Mouse (Mus musculus): Measurements from ENCODE around the gene Crp.
A peak's percentile ranks its signal among the peaks of the same experiment; 100 is the strongest.

Gene Crp

DNA sequence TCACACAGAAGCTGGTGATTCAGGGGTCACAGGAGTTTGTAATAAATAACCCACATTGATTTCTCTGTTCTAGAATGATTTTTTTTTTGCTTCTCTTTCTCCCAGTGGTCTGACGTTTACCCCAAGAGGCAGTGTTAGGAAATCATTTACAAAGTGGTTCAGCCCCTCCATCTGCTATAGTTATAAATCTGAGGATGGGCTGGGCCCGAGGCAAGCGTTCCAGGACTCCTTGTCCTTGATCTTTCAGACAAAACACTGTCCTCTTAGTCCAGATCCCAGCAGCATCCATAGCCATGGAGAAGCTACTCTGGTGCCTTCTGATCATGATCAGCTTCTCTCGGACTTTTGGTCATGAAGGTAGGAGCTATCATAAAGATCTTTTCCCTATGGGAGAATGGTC lies at the start of gene Crp:
Gene Crp (plus strand): TSS at position 212 of the 400 bp plus-strand sequence.
- no peak for DNase-seq (ENCODE audit: low read depth, low spot score)

DNA sequence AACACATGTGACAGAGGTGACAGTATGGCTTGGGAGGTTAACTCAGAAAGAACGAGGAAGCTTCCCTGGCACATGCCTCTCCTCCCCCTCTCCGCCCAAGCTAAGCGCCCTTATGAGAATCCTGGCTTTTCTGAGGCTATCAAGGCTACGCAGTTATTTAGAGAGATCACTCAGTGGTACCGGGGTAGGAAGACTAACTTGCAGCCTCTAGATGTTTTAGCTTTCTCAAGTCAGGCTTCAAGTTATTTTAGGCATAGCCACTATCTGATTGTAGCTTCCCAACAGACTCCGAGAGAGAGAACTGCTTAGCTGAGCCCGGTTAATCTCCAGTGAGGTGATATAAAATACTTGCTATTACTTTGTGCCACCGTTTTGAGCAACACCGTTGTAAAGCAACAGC lies 48.5 kb upstream of the Crp start:
- no peak for DNase-seq (ENCODE audit: low read depth, low spot score)

DNA sequence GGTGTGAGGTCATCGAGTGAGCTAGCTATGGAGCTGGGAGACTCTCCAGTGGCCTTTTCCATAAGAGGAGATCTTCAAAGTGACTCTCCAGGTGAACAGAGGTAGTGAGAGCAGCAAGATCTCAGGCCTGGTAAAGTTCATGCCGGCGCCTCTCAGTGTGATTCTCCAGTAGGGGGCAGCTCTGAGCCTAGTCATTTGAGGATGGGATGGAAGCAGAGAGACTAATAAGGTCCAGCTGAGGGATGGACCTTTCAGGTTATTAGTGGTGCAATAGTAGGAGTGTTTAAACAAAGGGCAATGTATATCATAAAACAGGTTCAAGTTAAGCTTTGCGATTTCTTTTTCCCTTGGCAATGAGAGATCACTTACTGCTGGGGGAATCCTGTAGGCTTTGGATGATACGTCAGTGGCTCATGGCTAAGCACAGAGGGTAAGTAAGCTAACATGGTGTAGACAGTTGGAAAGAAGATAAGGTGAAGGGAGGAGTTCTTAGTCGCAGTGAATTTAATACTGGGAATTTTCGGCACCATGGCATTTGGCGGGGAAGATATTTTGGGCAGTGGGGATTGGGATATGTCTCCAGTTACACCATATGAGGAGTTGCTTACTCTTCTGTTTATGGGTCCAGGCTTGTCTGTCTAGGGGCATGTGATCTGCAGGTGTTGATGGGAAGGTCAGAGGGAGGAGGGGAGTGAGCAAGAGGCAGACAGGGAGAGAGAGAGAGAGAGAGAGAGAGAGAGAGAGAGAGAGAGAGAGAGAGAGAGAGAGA lies 47.2 kb upstream of the Crp start:
- peak; percentile 67 for DNase-seq (ENCODE audit: low read depth, low spot score)

DNA sequence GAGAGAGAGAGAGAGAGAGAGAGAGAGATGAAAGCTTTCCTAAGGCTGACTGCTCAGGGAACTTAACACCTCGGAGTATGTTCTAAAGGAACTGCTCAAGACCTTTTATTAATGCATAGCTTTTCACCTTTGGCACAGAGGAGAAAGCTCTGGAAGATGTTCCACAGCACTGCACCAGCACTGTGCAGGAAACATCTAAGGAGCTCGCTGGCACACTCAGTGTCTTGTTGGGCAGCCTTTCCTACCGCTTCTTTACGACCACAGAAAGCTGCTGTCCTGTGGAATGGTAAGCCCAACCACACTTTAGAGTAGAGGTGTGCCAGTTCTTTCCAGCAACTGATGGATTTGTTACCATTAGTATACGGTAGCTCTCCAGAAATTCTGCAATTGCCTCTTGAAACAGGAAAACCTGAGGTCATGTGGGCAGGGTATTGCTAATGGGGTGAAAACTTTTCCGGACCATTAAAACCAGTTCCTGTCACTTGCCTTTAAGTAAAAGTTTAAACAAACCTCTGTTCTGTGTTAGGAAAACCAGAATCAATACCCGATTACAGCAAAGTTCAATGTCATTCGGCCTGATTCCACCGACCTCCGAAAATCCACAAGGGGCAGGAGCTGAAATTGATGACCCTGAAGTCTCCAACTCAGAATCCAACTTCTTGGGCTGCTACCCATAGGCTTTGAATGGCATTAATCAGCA lies 46.4 kb upstream of the Crp start:
- DNase-seq (ENCODE audit: low read depth, low spot score): no peak

DNA sequence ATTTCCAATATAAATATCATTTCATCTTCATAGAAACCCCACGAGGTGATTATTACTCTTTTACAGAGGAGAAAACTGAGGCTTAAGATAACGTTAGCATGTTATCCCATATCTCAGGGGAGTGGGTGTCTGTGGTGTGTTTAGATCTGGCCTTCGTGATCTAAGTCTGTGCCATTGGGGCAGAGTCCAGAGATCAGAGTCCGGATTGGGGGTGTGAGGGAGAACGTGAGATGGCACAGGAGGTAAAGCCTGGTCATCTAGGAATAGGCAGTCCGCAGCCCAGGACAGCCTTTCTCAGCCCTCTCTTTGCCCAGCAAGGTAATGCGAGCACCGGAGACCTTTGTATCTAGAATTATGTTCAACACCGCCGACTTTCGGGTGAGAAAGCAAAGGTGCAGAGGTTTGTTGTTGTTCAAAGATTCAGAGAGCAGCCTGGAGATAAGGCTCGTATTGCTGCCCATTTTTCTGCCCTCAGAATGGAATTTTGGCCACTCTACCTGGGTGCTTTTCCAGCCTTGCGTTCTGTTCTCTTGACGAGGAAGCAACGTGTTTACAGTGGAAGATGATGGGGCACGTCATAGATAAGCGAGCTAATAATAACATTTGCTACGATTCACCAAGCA lies 45.7 kb upstream of the Crp start:
- no peak for DNase-seq (ENCODE audit: low read depth, low spot score)

DNA sequence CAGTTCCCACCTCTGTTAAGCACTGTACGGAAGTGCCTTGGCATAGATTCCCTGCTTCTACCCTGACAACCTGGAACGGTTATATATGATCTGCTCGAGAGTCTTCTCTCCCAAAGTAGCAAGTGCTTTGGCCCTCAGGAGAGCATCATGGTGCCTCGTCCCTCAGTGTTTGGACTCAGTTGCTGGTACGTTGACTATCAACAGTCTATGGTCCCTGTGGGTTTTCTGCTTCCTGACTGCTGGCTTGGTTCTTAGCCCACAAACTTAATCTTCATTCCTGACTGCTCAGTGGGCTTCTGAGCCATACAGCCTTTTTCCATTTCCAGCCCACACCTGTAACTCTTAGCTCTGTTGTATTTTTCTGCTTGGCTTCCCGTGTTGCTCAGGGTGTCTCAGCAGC lies 44.0 kb upstream of the Crp start:
- no peak for DNase-seq (ENCODE audit: low read depth, low spot score)

DNA sequence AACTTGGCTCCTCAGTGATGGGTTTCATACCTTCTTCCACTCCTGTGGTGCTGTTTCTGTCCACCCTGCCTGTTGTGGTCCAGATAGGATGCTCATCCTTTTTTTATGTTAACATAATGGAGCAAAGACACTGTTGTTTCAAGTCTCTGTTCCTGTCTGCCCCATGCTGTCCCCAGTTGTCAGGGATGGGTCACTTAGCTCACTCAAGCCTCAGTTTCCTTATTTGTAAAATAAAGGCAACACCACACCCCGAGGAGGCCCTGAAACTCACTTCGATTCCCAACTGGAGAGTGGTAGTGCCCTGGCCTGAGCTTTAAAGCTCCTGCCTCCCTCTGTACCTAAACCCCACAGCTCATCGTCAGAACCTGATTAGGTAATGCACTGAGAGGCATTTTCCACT lies 40.6 kb upstream of the Crp start:
- DNase-seq (ENCODE audit: low read depth, low spot score): no peak

DNA sequence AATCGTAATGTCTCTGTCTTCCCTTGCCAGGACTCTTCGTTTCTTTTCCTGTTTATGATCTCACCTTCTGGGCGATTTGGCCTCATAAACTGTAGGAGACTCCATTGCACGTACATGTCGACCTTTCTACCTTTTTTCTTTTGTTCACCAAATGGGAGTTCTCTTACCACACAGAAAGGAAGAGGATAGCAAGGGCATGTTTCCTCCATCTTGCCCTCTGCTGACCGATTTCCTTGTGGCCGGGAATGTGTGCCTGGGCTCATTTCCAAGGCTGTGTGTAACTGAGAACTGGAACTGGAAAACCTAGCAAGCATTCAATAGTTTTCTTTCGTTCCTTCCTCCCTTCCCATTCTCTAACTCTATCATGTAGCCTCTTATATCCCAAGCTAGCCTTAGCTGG lies 38.2 kb upstream of the Crp start:
- no peak for DNase-seq (ENCODE audit: low read depth, low spot score)

DNA sequence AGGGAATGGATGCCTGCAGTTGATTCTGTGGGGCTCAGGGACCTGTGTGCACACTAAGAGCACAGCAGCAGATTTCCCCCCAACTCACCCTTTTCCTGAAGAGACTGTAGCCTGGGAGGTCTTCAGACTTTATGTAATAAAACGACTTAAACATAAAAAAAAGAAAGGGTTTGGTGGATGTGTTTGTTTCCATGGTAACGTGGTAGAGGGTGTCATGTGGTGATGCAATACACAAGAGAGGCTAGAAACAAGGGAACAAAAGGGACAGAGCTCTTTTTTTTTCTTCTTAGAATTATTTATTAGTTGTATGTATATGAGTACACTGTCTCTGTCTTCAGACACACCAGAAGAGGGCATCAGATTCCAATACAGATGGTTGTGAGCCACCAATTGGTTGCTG lies 32.4 kb upstream of the Crp start:
- no peak for DNase-seq (ENCODE audit: low read depth, low spot score)

DNA sequence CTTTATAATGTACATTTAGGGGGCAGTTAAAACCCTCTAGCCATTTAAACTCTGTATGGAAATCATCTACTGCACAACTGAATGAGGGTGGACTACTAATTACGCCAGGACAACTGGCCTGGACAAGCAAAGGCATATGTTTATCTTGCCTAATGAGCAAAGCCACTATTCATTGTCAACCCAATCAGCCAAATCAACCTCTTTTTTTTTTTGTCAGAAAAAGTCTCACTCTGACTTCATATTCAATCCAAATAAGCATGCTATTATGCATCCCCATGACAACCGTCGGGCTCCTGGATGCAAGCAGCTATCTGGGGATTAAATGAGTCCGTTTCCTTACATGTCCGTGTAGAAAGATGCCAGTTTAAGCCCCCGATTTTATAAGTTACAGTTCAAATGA lies 30.3 kb upstream of the Crp start:
- DNase-seq (ENCODE audit: low read depth, low spot score): no peak

DNA sequence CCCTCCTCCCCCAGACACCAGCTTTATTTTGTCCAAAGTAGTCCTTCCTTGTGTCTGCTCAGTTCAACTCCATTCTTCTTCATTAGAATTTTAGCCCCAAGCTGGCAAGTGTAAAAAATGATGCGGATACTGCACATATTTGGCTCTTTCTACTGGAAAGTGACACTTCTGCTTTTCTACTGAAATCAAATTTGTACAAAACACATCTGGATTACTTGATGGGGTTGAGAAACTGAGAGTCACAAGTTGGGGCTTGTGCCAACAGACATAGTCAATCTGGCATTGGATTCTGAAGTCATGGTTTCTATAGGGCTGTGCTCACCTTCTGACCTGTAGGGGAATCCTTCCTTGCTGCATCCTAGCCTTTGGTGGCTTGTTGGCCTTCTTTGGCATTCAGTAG lies 27.1 kb upstream of the Crp start:
- no peak for DNase-seq (ENCODE audit: low read depth, low spot score)

DNA sequence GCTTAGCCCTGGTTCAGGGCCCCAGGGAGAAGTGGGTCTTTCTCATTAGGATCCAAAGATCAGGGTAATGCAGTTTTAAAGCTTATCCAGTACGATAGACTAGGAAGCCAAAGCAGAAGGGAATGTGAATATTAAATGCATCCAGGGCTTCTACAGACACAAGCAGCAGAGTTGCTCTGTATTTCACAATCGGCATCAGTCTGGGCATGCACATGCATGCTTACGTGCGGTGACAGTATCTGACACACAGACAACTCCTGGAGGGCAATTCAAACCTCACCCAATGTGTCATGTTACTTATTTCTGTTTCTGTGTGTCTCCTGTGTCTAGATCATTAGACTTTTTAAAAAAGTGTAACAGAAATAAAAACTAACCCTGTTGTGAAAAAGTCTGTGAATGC lies 17.1 kb upstream of the Crp start:
- no peak for DNase-seq (ENCODE audit: low read depth, low spot score)

DNA sequence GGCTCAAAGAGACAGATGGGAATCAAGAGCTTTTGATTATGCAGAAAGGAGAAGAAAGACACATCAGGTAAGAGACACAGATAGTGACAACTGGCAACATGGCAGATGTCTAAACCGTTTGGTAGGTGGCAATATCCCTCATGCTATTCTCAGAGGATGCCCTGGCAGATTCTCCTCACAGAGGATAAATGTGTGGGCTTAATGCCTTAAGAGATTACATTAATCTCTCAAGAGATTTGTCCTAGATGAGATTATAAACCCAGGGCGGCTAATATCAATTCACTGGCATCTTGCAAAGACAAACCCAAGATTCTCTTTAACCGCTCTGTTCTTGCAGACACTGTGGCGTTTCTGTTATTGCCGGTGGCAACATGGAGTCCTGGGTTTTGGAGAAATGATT lies 14.3 kb upstream of the Crp start:
- DNase-seq (ENCODE audit: low read depth, low spot score): no peak

DNA sequence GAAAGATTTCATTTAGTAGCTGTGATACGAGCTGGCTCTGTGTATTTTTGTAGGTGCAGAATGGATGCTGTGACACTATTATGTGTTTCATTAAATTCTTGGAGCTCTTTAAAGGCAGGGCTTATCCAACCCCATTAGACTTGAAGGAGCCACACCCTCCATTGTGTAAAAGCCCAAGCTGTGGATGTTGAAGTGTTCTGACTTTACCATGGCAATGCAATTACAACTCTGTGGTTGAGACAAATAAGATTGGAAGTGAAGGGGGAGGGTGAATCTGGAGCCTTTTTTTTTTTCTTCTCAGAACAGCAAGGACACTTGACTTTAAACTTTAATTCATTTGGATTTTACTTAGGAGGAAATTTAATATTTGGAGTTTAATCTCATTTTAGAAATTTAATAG lies 13.9 kb upstream of the Crp start:
- DNase-seq (ENCODE audit: low read depth, low spot score): no peak

DNA sequence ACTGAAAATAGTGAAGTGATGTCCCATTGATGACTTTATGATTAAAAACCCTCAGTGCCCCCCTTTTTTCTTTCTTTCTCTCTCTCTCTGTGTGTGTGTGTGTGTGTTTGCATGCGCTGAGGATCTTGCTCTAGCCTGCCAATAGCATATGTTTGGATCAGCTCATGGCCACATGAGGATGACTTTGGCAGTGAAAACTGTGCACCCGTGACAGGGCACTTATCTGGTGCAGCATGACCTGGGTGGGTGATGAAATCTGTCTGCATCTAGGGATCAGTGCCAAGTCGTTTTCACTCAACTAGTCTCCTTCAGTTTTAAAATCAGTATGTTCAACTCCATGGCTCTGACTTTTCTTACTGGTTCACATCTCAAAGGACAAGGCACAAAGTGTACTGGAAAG lies 12.7 kb upstream of the Crp start:
- no peak for DNase-seq (ENCODE audit: low read depth, low spot score)

DNA sequence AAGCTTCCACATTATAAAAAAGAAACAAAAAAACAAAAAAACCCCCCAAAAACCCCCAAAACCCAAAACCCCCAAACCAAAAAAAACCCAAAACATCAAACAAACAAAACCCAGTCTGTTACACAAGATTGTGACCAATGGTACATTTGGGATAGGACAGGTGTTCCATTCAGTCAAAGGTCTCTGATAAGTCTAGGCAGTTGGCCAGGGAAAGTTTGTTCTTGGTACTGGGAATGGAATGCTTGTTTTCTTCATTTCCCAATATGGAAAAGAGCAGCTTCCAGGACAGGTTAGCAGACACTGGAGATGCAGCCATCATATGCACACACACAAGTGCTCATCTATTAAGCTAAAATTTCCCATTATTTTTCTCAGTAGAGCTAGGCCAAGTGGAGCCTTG lies 433 bp upstream of the Crp start:
- DNase-seq (ENCODE audit: low read depth, low spot score): no peak

DNA sequence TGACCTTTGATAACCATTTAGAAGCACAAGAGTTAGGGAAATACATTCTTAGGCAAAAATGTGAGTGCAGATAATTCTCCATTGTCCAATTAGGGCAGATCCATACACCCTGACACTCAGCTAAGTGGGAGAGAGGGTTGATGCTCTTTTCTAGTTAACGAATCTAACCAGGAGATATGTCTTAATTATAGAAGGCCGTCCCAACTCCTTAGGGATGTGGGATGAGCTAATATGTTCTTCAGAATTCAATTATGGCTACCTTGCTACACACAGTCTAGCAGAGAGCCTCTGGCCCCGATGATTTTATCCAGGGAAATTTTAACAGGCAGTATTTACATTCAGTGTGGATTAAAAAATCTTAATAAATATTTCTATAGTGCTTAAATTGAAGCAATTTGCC lies 3.0 kb downstream of the Crp start:
- DNase-seq (ENCODE audit: low read depth, low spot score): no peak

DNA sequence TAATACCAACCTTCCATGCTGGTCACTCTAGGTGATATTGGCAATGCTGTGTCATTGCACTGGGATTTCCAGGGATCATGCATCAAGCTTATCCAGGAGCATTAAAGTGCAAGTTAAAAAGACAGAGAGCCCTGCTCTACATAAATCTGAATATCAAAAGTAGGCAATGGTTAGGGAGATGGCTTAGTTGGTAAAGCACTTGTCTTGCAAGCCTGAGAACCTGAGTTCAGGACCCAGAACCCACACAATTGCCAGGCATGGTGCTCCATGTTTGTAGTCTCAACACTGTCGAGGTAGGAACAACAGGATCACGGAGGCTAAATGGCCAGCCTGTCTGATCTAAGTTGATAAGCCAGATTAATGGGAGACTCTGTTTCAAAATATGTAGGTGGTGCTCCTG lies 3.5 kb downstream of the Crp start:
- no peak for DNase-seq (ENCODE audit: low read depth, low spot score)

DNA sequence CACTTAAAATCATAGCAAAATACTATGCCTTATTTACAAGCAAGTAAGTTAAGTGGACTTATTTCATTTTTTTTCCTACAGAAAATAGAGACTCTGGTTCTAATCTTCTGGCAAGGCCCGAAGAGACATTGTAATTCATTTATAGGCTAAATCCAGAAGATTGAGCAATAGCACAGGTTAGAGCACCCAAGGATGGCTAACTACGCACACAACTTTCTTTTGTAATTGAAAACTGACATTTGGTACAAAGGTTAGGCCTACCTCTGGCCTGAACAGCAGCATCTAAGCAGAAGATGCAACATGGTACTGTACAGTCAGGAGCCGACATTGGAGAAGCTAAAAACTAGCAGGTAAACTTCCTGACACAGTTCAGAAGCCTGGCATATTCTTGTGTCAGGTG lies 4.0 kb downstream of the Crp start:
- DNase-seq (ENCODE audit: low read depth, low spot score): no peak

DNA sequence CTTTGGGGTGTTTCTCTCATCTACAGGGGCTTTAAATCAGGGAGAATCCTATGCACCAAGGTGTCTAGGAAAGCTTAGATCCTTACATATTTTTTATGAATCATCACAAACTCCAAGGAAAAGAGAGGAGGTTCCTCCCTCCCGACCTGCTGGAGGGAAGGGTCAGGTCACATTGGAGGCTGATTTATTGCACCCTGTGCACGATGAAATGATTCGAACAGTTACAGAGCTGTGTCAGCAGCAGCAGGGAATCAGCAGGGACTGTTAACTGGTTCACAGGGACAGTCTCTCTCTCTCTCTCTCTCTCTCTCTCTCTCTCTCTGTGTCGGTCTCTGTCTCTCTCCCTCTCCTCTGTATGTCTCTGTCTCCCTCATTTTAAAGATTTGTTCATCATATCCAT lies 6.9 kb downstream of the Crp start:
- DNase-seq (ENCODE audit: low read depth, low spot score): no peak

DNA sequence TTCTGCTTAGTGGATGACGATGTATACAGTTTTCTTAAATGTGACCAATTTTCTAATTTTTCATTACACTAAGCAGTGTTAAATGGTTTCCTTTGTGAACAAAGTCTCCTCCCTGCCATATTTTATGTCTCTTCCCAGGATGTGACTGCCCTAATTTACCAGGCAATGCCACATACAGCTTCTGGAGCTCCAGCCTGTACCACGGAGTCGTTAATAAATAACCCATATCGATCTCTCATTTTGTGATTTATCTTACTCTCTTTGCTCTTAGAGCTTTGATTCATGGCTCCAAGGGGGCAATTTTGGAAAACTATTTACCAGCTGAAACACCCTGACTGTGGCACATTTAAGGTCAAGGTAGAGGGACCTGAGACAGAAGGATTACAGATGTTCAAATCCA lies 8.4 kb downstream of the Crp start:
- DNase-seq (ENCODE audit: low read depth, low spot score): no peak

DNA sequence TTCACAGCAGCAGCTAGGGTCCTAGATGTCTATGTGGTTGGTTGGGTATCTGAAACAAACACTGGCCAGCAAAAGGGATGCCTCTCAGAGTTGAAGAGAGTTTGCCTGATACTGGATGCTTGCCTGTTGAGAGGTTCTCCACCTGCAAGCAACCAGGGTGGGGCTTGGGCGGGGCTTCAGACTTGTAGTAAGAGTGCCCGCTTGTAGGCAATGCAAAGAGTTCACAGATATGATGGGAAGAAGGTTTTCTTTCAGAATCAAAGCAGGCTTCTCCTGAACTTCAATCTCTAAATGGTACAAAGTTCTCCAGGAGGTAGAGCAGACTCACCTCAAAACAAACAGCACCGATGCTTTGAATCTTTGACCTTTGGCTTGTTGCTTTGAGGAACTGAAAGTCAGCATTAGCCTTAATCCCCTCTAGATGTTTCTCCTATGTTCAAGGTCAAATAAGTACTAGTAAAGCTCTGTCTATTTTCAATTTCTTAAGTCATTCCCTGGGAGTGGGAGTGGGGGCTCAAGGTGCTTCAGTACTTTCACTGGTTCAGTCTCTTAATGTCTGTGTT lies 12.0 kb downstream of the Crp start:
- no peak for DNase-seq (ENCODE audit: low read depth, low spot score)

DNA sequence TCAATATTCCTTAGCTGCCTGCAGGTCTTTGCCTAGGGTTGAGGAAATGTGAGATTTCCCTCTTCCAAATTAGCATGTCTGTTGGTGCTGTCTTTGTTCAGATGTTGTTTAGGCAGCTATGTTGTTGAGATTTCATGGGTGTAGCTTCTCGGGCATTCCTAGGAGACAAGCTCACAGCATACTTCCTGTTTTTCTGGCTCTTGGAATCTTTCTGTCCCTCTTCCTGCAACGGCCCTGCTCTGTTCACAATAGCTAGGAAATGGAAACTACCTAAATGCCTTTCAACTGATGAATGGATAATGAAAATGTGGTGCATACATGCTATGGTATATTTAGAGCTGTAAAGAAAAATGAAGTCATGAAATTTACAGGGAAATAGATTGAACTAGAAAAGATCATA lies 13.5 kb downstream of the Crp start:
- no peak for DNase-seq (ENCODE audit: low read depth, low spot score)

All from skeletal muscle tissue, adult 2 months (tissue).